In the genomic region with DNA sequence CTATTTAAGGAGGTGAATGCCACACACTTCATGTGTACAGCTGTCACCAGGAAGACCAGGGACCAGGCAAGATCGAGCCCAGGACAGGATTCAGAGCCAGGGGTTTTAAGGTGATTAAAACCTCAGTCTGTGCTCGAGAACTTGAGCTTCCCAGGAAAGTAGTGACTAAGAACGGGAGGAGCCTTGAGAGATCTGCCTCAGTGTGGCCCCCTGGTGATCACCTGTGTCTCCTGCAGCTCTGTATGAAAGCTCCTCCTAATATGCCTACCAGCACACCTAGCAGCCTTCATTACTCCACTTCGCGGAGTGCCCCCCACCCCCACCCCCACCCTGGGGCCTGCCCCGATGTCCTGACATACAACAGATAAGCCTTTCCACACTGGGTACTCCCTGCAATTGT, we compare ENCODE assay signal across 8 mouse cellular contexts. TPM values are rescaled to one million over a fixed set of nuclear protein-coding genes. Genes with fewer than 3 reads are reported as not detected.
DNase-seq lines count a peak whose midpoint lies in the region; ATAC-seq and TF ChIP-seq lines count a peak whose summit lies in the region.

No protein-coding gene starts in this region.

- TF ChIP-seq EP300 in ES-Bruce4 (IDR thresholded peaks at IDR 0.05; ENCODE audit: insufficient read depth, low read depth, low read length), result no peak

- H3K4me2 ChIP-seq in lung, embryonic 14.5 days, result no peak overlapping the region

- H3K4me3 ChIP-seq in ES-Bruce4 (ENCODE audit: low read depth, low read length), result no peak overlapping the region
- H3K4me3 ChIP-seq in lung, embryonic 14.5 days (ENCODE audit: low read depth, low read length), result no peak overlapping the region

- H3K9ac ChIP-seq in ES-Bruce4 (ENCODE audit: low read depth, poor library complexity, severe bottlenecking), result no peak overlapping the region
- no peak overlapping the region for H3K9ac ChIP-seq in lung, embryonic 14.5 days

- no peaks in the 10 kb centered on the region for H3K4me1 ChIP-seq in ES-Bruce4 (ENCODE audit: control insufficient read depth, insufficient read depth, low read length)
- H3K4me1 ChIP-seq in lung, embryonic 14.5 days (ENCODE audit: insufficient read depth), result no peaks in the 10 kb centered on the region

- TF ChIP-seq CTCF in ES-Bruce4 (IDR thresholded peaks at IDR 0.05; ENCODE audit: low read depth, low read length), result peak; percentile 68
- peak; percentile 52 for TF ChIP-seq CTCF in lung, embryonic 14.5 days (IDR thresholded peaks at IDR 0.05; ENCODE audit: low read depth)

- no peaks in the 10 kb centered on the region for H3K9me3 ChIP-seq in ES-Bruce4 (replicated peaks; ENCODE audit: control insufficient read depth, insufficient read depth, low read length, poor library complexity, severe bottlenecking)
- H3K9me3 ChIP-seq in lung, embryonic 14.5 days (ENCODE audit: low read depth, low read length), result no peaks in the 10 kb centered on the region

- H3K36me3 ChIP-seq in ES-Bruce4 (ENCODE audit: control insufficient read depth, insufficient read depth, low read length, poor library complexity, severe bottlenecking), result no peaks in the 10 kb centered on the region
- H3K36me3 ChIP-seq in lung, embryonic 14.5 days (ENCODE audit: insufficient read depth), result no peaks in the 10 kb centered on the region

- 10% methylated on average over 6 of the region's 6 CpGs for WGBS in lung, embryonic 14.5 days

- TF ChIP-seq POLR2A in ES-Bruce4 (IDR thresholded peaks at IDR 0.05; ENCODE audit: insufficient read depth, low read length), result no peak

- H3K27me3 ChIP-seq in ES-Bruce4 (ENCODE audit: control insufficient read depth, insufficient read depth, low read length, poor library complexity, severe bottlenecking), result no peaks in the 10 kb centered on the region; the same call in 1 of the 2 replicates
- H3K27me3 ChIP-seq in lung, embryonic 14.5 days (ENCODE audit: insufficient read depth, low read length), result no peaks in the 10 kb centered on the region

- ATAC-seq in lung, embryonic 14.5 days (ENCODE audit: insufficient read depth), result no peak

- intact Hi-C loops in gastrocnemius, postnatal 14 days (cut with DNase I; ENCODE audit: low total_unique reads), result no loop called here

- H3K27ac ChIP-seq in ES-Bruce4 (ENCODE audit: insufficient read depth, low read length), result no peak overlapping the region
- no peak overlapping the region for H3K27ac ChIP-seq in lung, embryonic 14.5 days (ENCODE audit: low read depth)

- peak; percentile 37 for DNase-seq in kidney, adult 18-20 months
- DNase-seq in kidney, adult 11 months, result no peak
- DNase-seq in brain, adult 2 months (ENCODE audit: low read depth, low spot score), result peak; percentile 42
- DNase-seq in lung, embryonic 14.5 days, result peak; percentile 62
- no peak for DNase-seq in gastrocnemius, adult 18-20 months (ENCODE audit: low spot score)
- DNase-seq in gastrocnemius, postnatal 14 days, result no peak
- DNase-seq in adipocyte (ENCODE audit: low spot score), result no peak

RNA-seq across cellular contexts. Expression of a gene that starts 25.3 kb away (rescaled TPM):
- polyA plus RNA-seq in ES-Bruce4 (2011; ENCODE audit: insufficient read depth, insufficient read length, low read depth, missing spikeins), result 3.1 and 4.4 TPM in 2 replicates
- 0.61 and 0.78 TPM in 2 replicates for polyA plus RNA-seq in lung, embryonic 14.5 days (2014; fragmentation: Nextera tagmentation; extraction: Ambion mirVana)
- not detected for total RNA-seq in gastrocnemius, adult 18-20 months (2021)
- under 1 TPM in 1 of 2 experiments, not detected in 1; 0.18 TPM for total RNA-seq in gastrocnemius, postnatal 14 days (2021)

Comparison
In these comparisons a context has a peak if more than half of its experiments do, and no peak if none do; other contexts are left out.
1. DNase-seq: peak in kidney, adult 18-20 months (single experiment), brain, adult 2 months (single experiment) and lung, embryonic 14.5 days (single experiment); none in kidney, adult 11 months (single experiment), gastrocnemius, adult 18-20 months (single experiment), gastrocnemius, postnatal 14 days (single experiment) and adipocyte (single experiment).